Mouse (Mus musculus) heart, adult 2 months (tissue): ENCODE results near the gene Gmppa. TPM values are rescaled to one million over a fixed set of nuclear protein-coding genes. Genes with fewer than 3 reads are reported as not detected.

Experiments used
- DNase-seq, 2 experiments: peaks; one replicate each; pipeline ENCODE4 v3.0.0; 2021
- H3K27ac ChIP-seq: fragments of 200-600 bp; 2 replicates; pipeline ENCODE4 v1.8.1; 2022
- H3K27me3 ChIP-seq: fragments of 200-500 bp; 2 replicates; pipeline ENCODE4 v1.6.1; 2012; ENCODE audit warnings: mild to moderate bottlenecking, low read length, inconsistent platforms, mixed read lengths; ENCODE audit not compliant: control insufficient read depth, insufficient read depth
- H3K36me3 ChIP-seq: fragments of 200-500 bp; 2 replicates; pipeline ENCODE4 v1.6.1; 2012; ENCODE audit warnings: low read length, inconsistent platforms; ENCODE audit not compliant: control insufficient read depth, insufficient read depth
- H3K4me1 ChIP-seq: fragments of 200-500 bp; 2 replicates; pipeline ENCODE4 v1.6.1; 2011; ENCODE audit warnings: low read length; ENCODE audit not compliant: control insufficient read depth, insufficient read depth
- H3K4me3 ChIP-seq: fragments of 200-600 bp; 2 replicates; pipeline ENCODE4 v1.8.1; 2022
- H3K79me2 ChIP-seq: fragments of 200-500 bp; replicated peaks from 2 replicates; pipeline ENCODE4 v1.6.1; 2012; ENCODE audit warnings: mild to moderate bottlenecking, inconsistent platforms, low read length, moderate library complexity, mixed read lengths; ENCODE audit not compliant: control insufficient read depth, insufficient read depth
- H3K9ac ChIP-seq: fragments of 200-500 bp; 2 replicates; pipeline ENCODE4 v1.6.1; 2012; ENCODE audit warnings: low read depth, mild to moderate bottlenecking, control low read depth, inconsistent platforms, low read length, mixed read lengths
- CTCF ChIP-seq: fragments of 200-600 bp; IDR thresholded peaks from 2 replicates; pipeline ENCODE4 v1.8.1; 2022; ENCODE audit warnings: antibody characterized with exemption, mild to moderate bottlenecking, moderate library complexity
- EP300 ChIP-seq: fragments of 200-500 bp; IDR thresholded peaks from 2 replicates; pipeline ENCODE4 v1.6.1; 2011; ENCODE audit warnings: low read depth, low read length, control low read depth; ENCODE audit not compliant: insufficient read depth
- POLR2A ChIP-seq: fragments of 200-500 bp; IDR thresholded peaks from 2 replicates; pipeline ENCODE4 v1.6.1; 2011; ENCODE audit warnings: mild to moderate bottlenecking, low read depth, low read length, control low read depth; ENCODE audit not compliant: insufficient read depth
- WGBS: fragments of 180-500 bp; shearing (Covaris S2); methylation state at CpG from one replicate; pipeline ENCODE4 v1.1.7; 2018; 5-methylcytosine and 5-hydroxymethylcytosine counted together
- intact Hi-C: fragments of 180-260 bp; cut with DNase I; formaldehyde crosslinking; loops from one replicate; pipeline ENCODE4 v1.15.1; 2025
- polyA plus RNA-seq: library from polyadenylated mRNA; depleted of rRNA; stranded (reverse); fragments of >200 nt; gene quantifications from 2 replicates; pipeline ENCODE4 v1.2.3, GENCODE M21; 2012
- total RNA-seq, 2 experiments: library from RNA; stranded (reverse); gene quantifications; 2 replicates each; pipeline ENCODE4 v1.2.3; 2021

The Gmppa gene
- total and polyA plus RNA-seq, 3 experiments, result 38.9 to 94.6 (median 39.9) TPM

DNA sequence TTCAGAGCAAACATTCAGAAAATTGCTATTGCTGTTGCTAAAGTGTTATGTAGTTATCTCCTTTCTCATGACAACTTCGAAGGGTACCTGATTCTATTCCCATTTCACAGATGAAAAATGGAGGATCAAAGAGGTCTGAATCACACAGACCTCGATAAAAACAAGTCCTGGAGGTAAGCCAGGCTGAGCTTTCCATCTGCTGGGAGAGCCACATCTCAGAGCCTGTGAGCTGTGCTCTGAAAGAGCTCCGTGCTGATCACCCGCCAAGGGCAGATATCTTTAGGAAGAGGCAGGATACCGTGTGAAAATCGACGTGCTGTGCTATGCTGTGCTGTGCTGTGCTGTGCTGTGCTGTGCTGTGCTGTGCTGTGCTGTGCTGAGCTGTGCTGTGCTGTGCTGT, 24.6 kb downstream of the Gmppa start:
- DNase-seq, result no peak
- intact Hi-C loops, result no loop called here
- Histone ChIP-seq H3K27ac (no peak overlapping the region), H3K27me3 (peaks cover 4% of the 10 kb centered on the region; the same call in 1 of the 2 replicates), H3K36me3 (no peaks in the 10 kb centered on the region), H3K9ac (no peak overlapping the region), H3K4me1 (peaks cover 2% of the 10 kb centered on the region; the same call in 1 of the 2 replicates), H3K4me3 (no peak overlapping the region), H3K79me2 (no peaks in the 10 kb centered on the region)
- WGBS, result 32% methylated on average over 7 of the region's 7 CpGs
- TF ChIP-seq EP300 (no peak), CTCF (no peak), POLR2A (no peak)

GRCm38 (mm10) chr1:75462636-75463035, 26.9 kb downstream of the Gmppa start:
- peaks cover 2% of the 10 kb centered on the region; the same call in 1 of the 2 replicates for H3K4me1 ChIP-seq
- H3K79me2 ChIP-seq, result no peaks in the 10 kb centered on the region
- H3K36me3 ChIP-seq, result no peaks in the 10 kb centered on the region
- H3K27ac ChIP-seq, result no peak overlapping the region
- H3K4me3 ChIP-seq, result no peak overlapping the region
- TF ChIP-seq EP300 (no peak), POLR2A (no peak), CTCF (no peak)
- H3K9ac ChIP-seq, result no peak overlapping the region
- no peak for DNase-seq
- intact Hi-C loops, result no loop called here
- WGBS, result 71% methylated on average over 1 of the region's 1 CpGs
- peaks cover 3% of the 10 kb centered on the region; the same call in 1 of the 2 replicates for H3K27me3 ChIP-seq

- 69% methylated on average over 5 of the region's 5 CpGs for WGBS
- Histone ChIP-seq H3K27ac (no peak overlapping the region), H3K79me2 (no peaks in the 10 kb centered on the region), H3K36me3 (no peaks in the 10 kb centered on the region), H3K4me1 (peaks cover 2% of the 10 kb centered on the region), H3K9ac (no peak overlapping the region), H3K4me3 (no peak overlapping the region), H3K27me3 (peaks cover 3% of the 10 kb centered on the region; the same call in 1 of the 2 replicates)
- TF ChIP-seq POLR2A (no peak), CTCF (no peak), EP300 (no peak)
- DNase-seq, result no peak
- intact Hi-C loops, result no loop called here
Observed at GRCm38 (mm10) chr1:75463652-75464204, 28.0 kb downstream of the Gmppa start.

- WGBS, result 8% methylated on average over 14 of the region's 14 CpGs
- intact Hi-C loops, result loop anchor here (1.0 kb wide), 2 partner anchors 22 to 124 kb away; no protein-coding TSS in a partner anchor
- Histone ChIP-seq H3K27ac (no peak overlapping the region), H3K9ac (no peak overlapping the region), H3K27me3 (peaks cover 1% of the 10 kb centered on the region; the same call in 1 of the 2 replicates), H3K79me2 (no peaks in the 10 kb centered on the region), H3K4me1 (no peaks in the 10 kb centered on the region; the same call in 1 of the 2 replicates), H3K4me3 (no peak overlapping the region), H3K36me3 (no peaks in the 10 kb centered on the region)
- DNase-seq, result peak; percentile 78 to 85
- no peak for TF ChIP-seq POLR2A
- peak; percentile 91 for TF ChIP-seq CTCF
- TF ChIP-seq EP300, result peak; percentile 78; the same call in 1 of the 2 replicates
Observed at GRCm38 (mm10) chr1:75467215-75467927, 31.6 kb downstream of the Gmppa start.

GRCm38 (mm10) chr1:75469287-75469825, 33.6 kb downstream of the Gmppa start:
- intact Hi-C loops, result no loop called here
- Histone ChIP-seq H3K36me3 (no peaks in the 10 kb centered on the region), H3K79me2 (no peaks in the 10 kb centered on the region), H3K4me1 (no peaks in the 10 kb centered on the region; the same call in 1 of the 2 replicates), H3K9ac (no peak overlapping the region), H3K27ac (no peak overlapping the region), H3K27me3 (peaks cover 1% of the 10 kb centered on the region; the same call in 1 of the 2 replicates), H3K4me3 (no peak overlapping the region)
- TF ChIP-seq CTCF (no peak), EP300 (no peak), POLR2A (no peak)
- WGBS, result 77% methylated on average over 17 of the region's 17 CpGs
- DNase-seq, result no peak
